Mouse (Mus musculus): ENCODE results near the gene Il6ra.

The Il6ra gene

DNA sequence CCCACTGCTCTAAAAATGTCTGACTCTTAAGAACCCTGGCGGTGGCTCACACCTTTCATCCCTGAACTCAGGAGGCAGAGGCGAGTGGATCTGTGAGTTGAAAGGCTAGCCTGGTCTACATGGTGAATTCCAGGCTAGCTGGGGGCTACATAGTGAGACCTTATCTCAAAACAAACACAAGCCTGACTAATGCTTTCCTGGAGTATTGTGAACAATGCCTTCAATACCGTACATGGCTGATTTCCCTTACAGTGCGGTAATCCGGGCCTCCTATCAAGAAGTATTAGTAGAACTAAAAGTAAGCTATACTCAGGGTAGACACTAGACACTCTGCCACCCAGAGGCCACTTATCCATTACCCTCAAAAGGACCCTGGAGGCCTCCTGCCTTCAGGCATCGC is 64.9 kb downstream of the Il6ra start:
- DNase-seq (ENCODE audit: low spot score), result no peak

DNA sequence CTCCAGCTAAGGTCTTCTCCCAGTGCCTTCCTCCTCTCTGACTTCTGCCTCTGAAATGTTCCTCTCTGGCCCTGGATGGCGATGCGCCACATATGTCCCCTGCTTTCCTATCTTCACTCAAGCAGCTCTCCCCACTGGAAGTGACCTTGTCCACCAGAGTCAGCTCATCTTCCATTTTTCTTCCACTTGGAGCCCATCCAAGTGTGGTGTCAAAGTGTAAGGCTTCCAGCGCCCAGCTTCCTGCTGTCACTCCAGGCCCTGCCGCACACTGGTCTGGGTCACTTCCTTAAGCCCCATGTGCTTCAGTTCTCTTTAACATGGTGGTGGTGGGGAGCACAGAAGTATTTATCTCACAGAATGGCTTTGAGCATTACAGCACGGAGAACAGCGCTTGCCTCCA is 65.4 kb downstream of the Il6ra start:
- no peak for DNase-seq (ENCODE audit: low spot score)

DNA sequence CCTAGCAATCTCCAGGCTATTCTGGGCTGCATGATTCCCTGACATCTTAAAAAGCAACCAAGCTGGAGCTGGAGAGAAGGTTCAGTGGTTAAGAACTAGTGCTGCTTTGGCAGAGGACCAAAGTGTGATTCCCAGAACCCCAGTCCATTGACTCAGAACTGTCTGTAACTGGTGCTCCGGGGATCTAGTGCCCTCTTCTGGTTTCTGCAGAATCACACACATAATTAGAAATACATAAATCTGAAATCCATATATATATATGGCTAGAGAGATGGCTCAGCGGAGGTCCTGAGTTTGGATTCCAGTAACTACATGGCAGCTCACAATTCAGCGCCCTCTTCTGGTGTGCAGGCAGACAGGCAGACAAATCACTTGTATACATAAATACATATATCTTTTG is 65.9 kb downstream of the Il6ra start:
- no peak for DNase-seq (ENCODE audit: low spot score)

DNA sequence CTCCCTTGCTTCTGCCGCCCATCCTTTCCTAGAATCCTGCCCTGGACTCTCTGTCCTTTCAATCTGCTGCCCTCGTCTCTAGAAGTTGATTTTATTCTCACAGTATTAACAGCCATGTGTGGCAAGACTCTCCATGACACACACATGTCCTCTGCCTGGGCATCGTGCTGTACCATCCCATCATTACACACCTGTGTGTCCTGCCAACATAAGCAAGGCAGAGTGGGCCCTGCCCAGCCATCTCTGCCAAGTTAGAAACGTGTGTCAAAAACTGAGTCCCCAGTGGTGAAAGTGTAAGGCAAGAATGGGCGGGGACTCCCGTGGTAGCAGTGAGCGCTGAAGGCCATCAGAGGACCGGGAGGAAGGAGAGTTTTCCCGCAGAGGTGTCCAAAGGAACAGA is 67.2 kb downstream of the Il6ra start:
- no peak for DNase-seq (ENCODE audit: low spot score)

DNA sequence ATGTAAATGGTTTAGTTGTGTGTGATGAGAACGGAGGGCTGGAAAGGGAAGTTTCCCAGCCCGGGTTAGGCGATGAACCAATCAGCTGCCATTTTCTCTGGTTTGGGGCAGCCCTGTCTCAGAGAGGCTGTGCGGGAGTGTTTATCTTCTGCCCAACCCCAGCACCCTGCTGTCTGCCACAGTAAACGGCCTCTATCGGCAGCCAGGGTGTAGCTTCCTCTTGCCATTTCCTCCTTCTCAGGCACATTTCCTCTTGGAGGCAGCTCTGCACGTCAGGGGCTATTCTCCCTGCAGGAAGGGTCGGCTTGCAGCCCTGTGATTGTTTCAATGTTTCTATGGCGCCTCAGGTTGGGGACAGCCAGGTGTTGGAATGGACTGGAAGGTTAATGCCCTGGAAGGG is 69.8 kb downstream of the Il6ra start:
- no peak for DNase-seq (ENCODE audit: low spot score)

DNA sequence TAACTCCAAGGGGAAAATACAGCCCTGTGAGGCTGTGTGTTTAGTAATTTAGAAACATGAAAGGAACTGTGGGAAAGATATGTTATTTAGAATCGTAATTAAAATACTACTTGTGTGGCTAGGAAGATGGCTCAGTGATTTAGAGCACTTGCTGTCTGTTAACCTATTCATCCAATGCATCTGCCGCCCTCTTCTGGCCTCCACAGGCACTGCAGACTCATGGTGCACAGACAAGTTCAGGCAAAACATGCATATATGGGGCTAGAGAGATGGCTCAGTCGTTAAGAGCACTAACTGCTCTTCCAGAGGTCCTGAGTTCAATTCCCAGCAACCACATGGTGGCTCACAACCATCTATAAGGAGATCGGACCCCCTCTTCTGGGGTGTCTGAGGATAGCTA is 70.7 kb downstream of the Il6ra start:
- DNase-seq (ENCODE audit: low spot score), result peak; percentile 72

DNA sequence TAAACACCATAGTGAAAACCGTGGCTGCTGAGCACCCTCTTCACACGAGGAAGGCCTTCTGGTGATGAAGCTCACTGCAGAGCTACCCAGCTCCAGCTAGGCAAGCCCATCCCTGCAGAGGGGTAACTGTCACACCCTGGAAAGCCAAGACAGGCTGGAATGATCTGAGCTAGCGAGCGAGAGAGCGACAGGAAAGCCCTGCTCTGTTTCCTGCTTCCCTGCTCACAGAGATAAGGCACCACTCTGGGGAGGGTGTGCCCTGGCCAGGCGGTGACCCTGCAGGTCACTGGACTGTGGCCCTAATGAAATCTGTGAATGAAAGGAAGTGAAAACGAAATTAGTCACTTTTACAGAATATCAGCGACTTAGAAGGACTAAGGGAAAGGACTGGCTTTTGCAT is 77.6 kb downstream of the Il6ra start:
- DNase-seq (ENCODE audit: low spot score), result no peak

DNA sequence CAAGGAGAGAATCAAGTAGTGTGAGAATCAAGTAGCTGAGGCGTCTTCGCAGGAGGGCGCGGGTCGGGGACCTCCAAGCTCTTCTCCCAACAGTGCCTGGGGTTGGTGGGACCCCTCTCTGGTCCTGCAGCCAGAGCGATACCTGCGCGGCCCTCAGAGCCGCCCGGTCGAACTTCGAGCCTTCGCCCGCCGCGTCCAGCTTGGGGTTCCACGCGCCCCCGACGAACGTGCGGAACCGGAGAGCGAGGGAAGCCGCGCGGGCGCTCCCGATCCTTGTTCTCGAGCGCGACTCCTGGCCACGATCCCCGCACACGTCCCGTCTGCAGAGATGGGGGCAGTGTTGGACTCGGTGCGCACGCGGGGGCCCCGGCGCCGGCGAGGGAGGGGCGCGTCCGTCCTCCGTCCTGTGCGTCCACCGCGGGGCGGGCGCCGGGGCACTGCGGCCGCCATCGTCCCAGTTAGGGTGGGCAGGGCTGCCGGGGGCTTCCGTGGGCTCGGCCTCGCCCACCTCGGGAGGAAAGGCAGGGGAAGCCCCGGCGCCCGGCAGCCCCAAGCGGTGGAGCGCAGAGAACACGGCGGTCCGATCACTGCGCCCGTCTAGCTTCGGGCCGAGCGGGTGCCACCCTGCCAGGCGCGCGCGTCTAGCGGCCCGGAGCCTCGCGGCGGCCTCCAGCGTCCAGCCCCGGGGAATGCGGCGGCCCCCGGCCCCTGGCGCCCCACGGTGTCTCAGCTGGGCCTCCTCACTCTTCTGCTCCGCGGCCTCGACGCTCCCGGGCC is 82.0 kb downstream of the Il6ra start, which contains the start of gene She:
Gene She (plus strand): TSS at position 556 of the 777 bp plus-strand sequence.
- peak; percentile 62 for DNase-seq (ENCODE audit: low spot score)

DNA sequence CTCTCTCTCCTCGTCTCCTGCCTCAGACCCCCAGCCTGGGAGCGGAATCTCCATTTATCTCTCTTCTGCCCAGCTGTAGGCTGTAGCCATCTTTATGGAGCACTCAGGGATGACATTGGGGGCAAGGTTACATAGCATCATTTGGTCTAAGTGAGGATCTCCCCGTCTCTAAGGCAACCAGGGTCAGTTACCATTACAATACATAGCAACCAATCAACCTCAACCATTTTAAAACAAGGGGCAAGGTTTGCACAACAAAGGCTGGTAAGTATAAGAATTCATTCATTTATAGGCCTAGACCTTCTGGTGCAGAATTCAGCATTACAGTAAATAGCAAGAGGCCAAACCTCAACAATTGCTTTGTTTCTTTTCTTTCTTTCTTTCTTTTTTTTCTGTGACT is 86.7 kb downstream of the Il6ra start:
- no peak for DNase-seq (ENCODE audit: low spot score)

DNA sequence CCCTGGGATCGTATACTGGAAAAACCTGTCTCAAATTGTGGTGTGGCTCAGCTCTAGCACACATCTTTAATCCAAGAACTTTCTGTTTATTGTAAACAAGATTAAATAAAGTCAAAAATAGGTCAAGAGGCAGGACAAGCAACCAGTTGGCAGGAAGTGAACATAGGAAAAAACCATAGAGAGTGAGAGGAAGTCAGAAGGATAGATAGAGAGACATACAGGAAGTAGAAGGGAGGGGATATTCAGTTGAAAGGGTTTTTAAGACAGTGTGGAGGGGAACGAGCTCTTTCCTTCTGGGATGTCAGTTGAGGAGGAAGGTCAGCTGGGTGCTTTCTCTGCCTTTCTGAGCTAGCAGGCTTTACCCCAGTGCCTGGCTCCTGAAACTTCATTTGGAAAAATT is 89.4 kb downstream of the Il6ra start:
- DNase-seq (ENCODE audit: low spot score), result no peak

DNA sequence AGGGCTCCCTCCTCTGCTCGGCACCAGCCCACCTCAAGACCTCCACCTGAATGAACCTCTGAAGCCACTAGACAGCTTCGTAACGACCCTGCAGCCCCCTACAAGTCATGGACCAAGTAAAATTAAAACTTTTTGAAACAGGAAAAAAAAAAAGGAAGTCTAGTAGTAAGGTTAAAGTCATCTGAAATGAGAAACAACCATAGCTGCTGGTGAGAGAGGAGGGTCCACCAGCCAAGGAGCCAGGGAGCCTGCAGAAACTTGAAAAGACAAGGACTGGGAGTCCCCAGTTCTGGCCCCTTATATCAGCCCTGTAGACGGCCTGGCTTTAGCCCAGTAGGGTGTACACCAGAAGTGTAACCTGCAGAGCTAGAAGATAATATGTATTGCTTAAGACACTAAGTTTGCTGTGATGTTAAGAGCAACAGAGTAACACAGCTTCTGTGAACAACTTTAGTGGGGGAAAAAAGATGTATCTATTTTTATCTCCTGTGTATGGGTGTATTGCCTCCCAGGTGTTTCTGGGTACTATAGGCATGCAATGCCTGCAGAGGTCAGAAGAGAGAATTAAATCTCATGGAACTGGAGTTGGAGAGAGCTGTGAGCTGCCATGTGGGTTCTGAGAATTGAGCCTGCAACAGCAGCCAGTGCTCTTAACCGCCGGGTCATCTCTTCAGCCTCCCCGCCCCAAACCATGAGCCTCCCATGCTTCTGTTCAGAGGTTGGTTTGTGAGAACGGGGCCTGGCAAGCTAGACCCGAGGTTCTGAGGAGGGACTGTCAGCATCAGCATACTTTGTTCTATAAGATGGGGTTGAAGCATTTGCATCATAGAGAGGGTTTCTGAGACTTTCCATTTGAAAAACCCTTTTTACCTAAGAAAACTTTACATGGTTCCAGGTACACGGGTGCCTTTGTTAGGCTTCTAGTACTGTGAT is 91.2 kb downstream of the Il6ra start:
- DNase-seq (ENCODE audit: low spot score), result no peak

DNA sequence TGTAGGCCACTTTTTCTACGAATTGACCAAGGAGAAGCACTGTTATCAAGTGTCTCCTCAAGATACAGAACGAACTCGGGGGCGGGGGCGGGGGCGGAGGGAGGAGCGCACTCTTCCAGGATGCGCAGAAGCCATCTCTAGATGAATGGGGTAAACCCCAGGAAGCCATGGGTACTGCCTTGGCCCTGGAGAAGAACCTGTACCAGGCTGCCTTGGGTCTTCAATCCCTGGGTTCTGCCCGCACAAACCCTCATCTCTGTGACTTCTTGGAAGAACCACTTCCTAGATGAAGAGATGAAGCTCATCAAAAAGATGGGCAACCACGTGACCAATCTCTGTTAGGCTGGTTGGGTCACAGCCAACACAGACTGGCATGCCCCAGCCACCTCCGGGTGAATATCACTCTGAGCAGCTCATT is 91.9 kb downstream of the Il6ra start:
- no peak for DNase-seq (ENCODE audit: low spot score)

DNA sequence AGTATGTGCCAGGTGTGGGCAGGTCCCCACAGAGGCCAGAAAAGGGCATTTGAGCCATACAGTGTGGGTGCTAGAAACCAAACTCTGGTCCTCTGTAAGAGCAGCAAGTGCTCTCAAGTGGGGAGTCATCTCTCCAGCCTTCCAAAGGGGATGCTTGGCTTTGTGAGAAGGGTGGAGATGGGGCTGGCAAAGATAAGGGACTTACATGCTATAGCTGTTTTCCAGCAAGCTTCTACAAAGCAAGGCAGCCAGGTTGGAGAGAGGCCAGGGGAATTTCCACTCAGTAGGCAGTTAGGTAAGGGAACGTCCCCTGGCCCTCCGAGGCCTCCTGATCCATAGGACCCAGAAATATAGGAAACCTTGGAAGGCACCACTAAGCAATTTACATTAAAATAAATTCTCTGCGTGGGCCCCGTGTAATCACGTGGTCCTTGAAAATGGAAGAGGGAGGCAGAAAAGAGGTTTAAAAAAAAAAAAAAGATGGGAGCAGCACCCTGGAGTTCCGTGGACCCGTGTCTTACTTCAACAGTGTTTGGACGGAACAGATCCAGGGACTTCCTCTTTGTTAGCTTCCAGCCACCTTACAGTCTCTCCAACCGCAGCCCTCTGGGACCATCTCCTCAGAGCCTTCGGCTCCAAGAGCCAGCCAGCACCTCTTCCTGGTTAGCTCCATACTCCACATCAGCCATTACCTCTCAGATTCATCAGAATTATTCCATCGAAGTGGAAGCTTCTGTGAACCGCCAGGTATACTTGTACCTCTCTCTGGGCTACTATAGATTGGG is 92.5 kb downstream of the Il6ra start:
- no peak for DNase-seq (ENCODE audit: low spot score)

DNA sequence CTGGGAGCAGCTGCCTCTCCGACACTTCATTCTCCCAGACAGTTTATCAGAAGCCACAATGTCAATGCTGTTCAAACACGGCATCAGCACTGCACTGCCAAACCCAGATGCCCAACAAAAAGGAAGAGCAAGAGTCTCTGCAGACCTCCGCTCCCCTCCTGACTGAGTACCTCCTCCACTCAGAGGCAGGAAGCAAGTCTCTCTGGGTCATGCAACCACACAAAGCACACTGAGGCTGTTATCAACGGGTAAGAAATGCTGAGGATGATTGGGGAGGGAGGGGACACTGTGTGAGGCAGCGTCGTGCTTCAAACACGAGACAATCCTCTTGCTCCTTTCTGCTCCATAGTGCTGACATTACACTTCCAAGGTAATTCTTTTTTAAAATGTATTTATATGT is 93.1 kb downstream of the Il6ra start:
- DNase-seq (ENCODE audit: low spot score), result no peak

DNA sequence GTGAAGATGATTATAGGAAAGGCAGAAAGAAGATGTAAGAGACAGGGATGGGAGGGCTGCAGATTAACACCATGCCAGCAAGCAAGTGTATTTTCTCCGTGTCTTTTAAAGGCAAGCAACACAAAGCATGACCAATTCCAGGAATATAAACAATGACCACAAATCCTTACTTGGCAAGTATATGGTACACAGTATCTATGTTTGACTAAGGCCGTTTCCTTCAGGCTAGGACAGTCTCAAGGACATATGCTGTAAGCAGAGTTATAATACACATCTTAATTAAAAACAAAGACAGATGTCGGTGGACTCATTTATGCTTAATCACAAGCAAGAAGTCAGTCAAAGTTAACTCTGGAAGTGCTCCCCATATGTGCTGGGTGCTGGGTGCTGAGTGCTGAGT is 94.4 kb downstream of the Il6ra start:
- DNase-seq (ENCODE audit: low spot score), result no peak

DNA sequence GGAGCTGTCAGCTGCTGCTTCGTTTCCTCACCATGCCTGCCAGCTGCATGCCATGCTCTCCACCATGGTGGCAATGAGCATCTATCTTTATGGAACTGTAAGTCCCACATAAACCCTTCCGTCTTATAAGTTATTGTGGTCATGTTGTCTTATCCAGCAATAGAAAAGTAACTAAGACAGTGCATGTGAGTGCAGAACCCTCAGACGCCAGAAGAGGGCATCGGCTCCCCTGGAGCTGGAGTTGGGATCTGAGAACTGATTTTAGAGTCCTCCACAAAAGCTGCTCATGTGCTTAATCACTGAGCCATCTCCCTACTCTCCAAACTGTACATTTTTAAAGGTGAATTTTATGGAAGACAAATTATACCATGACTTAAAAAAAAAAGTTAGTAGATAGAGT is 95.9 kb downstream of the Il6ra start:
- peak; percentile 80 for DNase-seq (ENCODE audit: low spot score)

Data from testis, postnatal 10 days (tissue).